Mouse (Mus musculus) limb, embryonic 14.5 days (tissue): ENCODE data around the gene Pfkfb4. TPM values are rescaled to one million over a fixed set of nuclear protein-coding genes. Genes with fewer than 3 reads are reported as not detected.

Experiments
- ATAC-seq: fragments of 200-750 bp; cut with Nextera tagmentation; 2 replicates; pipeline ENCODE4 v1.8.0; 2017; ENCODE audit warnings: low read depth, moderate number of reproducible peaks, moderate TSS enrichment; ENCODE audit not compliant: low FRiP score
- DNase-seq: peaks from one replicate; pipeline ENCODE4 v3.0.0-alpha.2; 2015; ENCODE audit warnings: low spot score
- H3K27ac ChIP-seq: fragments of 300-500 bp; sonication (generic); replicated peaks from 2 replicates; pipeline ENCODE4 v1.5.1; 2014; ENCODE audit warnings: low read depth, mild to moderate bottlenecking, low read length, moderate library complexity, mixed read lengths
- H3K27me3 ChIP-seq: fragments of 300-500 bp; sonication (generic); 2 replicates; pipeline ENCODE4 v1.6.1; 2014; ENCODE audit warnings: low read length, mixed read lengths; ENCODE audit not compliant: control insufficient read depth, insufficient read depth
- H3K36me3 ChIP-seq: fragments of 300-500 bp; sonication (generic); 2 replicates; pipeline ENCODE4 v1.6.1; 2014; ENCODE audit warnings: mild to moderate bottlenecking, low read length, moderate library complexity, mixed read lengths; ENCODE audit not compliant: control insufficient read depth, insufficient read depth
- H3K4me1 ChIP-seq: fragments of 300-500 bp; sonication (generic); 2 replicates; pipeline ENCODE4 v1.6.1; 2014; ENCODE audit warnings: antibody characterized with exemption, low read length, mixed read lengths; ENCODE audit not compliant: control insufficient read depth, insufficient read depth
- H3K4me2 ChIP-seq: fragments of 300-500 bp; sonication (generic); replicated peaks from 2 replicates; pipeline ENCODE4 v1.6.1; 2014; ENCODE audit warnings: low read depth, mild to moderate bottlenecking, low read length, moderate library complexity; ENCODE audit not compliant: severe bottlenecking
- H3K4me3 ChIP-seq: fragments of 300-500 bp; sonication (generic); replicated peaks from 2 replicates; pipeline ENCODE4 v1.5.1; 2014; ENCODE audit warnings: low read length
- H3K9ac ChIP-seq: fragments of 300-500 bp; sonication (generic); 2 replicates; pipeline ENCODE4 v1.6.1; 2014; ENCODE audit warnings: mild to moderate bottlenecking, low read depth, low read length, moderate library complexity; ENCODE audit not compliant: severe bottlenecking
- H3K9me3 ChIP-seq: fragments of 300-500 bp; sonication (generic); 2 replicates; pipeline ENCODE4 v1.6.1; 2016; ENCODE audit warnings: low read length; ENCODE audit not compliant: control insufficient read depth
- POLR2A ChIP-seq: fragments of 200-500 bp; IDR thresholded peaks from 2 replicates; pipeline ENCODE4 v1.8.0; 2012; ENCODE audit warnings: inconsistent platforms, mild to moderate bottlenecking, moderate library complexity, borderline replicate concordance; ENCODE audit not compliant: insufficient read depth, insufficient read length; ENCODE audit errors: extremely low read depth
- WGBS: fragments of 180-500 bp; shearing (Covaris S2); extraction: QIAGEN DNeasy Blood & Tissue Kit; methylation state at CpG from one replicate; pipeline ENCODE4 v1.1.7; 2014; 5-methylcytosine and 5-hydroxymethylcytosine counted together
- microRNA counts: library from miRNA; unstranded; fragments of <30 nt; microRNA quantifications from one replicate; lab custom pipeline; 2016
- microRNA-seq: library from miRNA; unstranded; fragments of <30 nt; microRNA quantifications from one replicate; pipeline ENCODE4, GENCODE M21; 2016
- polyA plus RNA-seq, 2 experiments: library from polyadenylated mRNA; depleted of rRNA in 1 of 2; stranded (reverse) in 1 of 2; unstranded in 1 of 2; fragments of >200 nt; fragmentation: Nextera tagmentation in 1 of 2; extraction: Ambion mirVana in 1 of 2; gene quantifications; 2 replicates each; pipeline versions ENCODE4 v1.2.1 to v1.2.3; 2012 to 2014

Pfkfb4 gene
- polyA plus RNA-seq, 2 experiments: 9.1 to 14.5 TPM

- no peak for DNase-seq
- 97% methylated on average over 3 of the region's 3 CpGs for WGBS
- Histone ChIP-seq H3K4me2 (no peak overlapping the region), H3K9me3 (no peaks in the 10 kb centered on the region), H3K4me3 (no peak overlapping the region), H3K27ac (no peak overlapping the region), H3K4me1 (peaks cover 5% of the 10 kb centered on the region; the same call in 1 of the 2 replicates), H3K27me3 (no peaks in the 10 kb centered on the region), H3K9ac (no peak overlapping the region), H3K36me3 (peaks cover 86% of the 10 kb centered on the region)
- no peak for ATAC-seq
- no peak for TF ChIP-seq POLR2A
Measured at GRCm38 (mm10) chr9:109068095-109068735, 76.6 kb downstream of the Pfkfb4 start.

- DNase-seq (peak; percentile 89), ATAC-seq (peak; percentile 98)
- Histone ChIP-seq H3K4me1 (peaks cover 9% of the 10 kb centered on the region), H3K36me3 (peaks cover 35% of the 10 kb centered on the region), H3K27ac (peak within 1 kb of the TSS; percentile 76), H3K9me3 (no peaks in the 10 kb centered on the region), H3K27me3 (no peaks in the 10 kb centered on the region), H3K9ac (peak within 1 kb of the TSS; percentile 86), H3K4me2 (peak within 1 kb of the TSS; percentile 89), H3K4me3 (peak within 1 kb of the TSS; percentile 84)
- WGBS: under 1% methylated on average over 57 of the region's 57 CpGs
- peak; percentile 67; the same call in 1 of the 2 replicates for TF ChIP-seq POLR2A
Measured at GRCm38 (mm10) chr9:109073661-109074573, 82.3 kb downstream of the Pfkfb4 start, which contains the start of gene Atrip. TSS of gene Atrip (minus strand) at chr9:109074124.

DNA sequence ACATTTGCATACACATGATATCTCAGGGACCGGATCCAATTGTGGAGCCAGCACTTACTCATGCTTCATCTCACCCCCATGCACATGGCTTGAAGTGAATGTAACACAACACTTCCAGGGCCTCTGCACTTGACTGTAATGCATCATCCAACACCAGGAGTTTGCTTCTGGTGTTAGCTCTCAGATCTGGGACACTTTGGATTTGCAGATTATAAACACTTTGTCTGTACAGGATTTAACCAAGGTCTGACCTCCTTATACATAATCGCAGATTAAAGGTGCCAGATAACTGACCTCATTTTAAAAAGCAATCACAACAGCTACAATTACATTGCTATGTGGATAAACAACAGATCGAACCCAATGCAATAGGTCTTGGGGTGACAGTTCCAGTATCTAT, 88.9 kb downstream of the Pfkfb4 start:
- Histone ChIP-seq H3K4me2 (no peak overlapping the region), H3K4me3 (peak overlapping the region; percentile 74; the same call in 1 of the 2 replicates), H3K27me3 (no peaks in the 10 kb centered on the region), H3K27ac (no peak overlapping the region), H3K9ac (no peak overlapping the region), H3K36me3 (peaks cover 14% of the 10 kb centered on the region), H3K4me1 (peaks cover 5% of the 10 kb centered on the region; the same call in 1 of the 2 replicates), H3K9me3 (no peaks in the 10 kb centered on the region)
- WGBS: 97% methylated on average over 3 of the region's 3 CpGs
- ATAC-seq: no peak
- no peak for TF ChIP-seq POLR2A
- DNase-seq: no peak

DNA sequence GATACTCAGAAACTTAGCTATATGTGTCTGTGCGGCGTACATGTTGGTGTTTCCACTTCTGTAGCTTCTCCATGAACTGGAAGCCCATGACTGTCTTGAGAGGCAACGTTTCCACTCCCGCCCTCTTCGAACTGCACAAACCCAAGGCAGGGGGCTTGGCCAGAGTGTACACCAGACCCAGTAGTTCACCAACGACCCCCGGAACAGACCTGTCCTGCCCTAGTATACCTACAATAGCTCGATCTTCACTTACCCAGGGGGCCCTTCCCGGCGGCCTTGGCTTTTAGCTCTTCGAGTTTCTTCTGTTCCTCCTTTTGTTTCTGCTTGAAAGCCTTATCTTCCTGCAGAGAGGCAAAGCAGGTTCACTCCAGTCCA, 90.2 kb downstream of the Pfkfb4 start:
- H3K27me3 ChIP-seq: no peaks in the 10 kb centered on the region
- peaks cover 5% of the 10 kb centered on the region; the same call in 1 of the 2 replicates for H3K4me1 ChIP-seq
- ATAC-seq (no peak), DNase-seq (no peak)
- H3K9ac ChIP-seq: peak overlapping the region; percentile 80
- no peaks in the 10 kb centered on the region for H3K9me3 ChIP-seq
- 0 out of 2 replicates have a peak overlapping the region, but pooled peaks have one; percentile 45 for H3K27ac ChIP-seq
- peaks cover 14% of the 10 kb centered on the region for H3K36me3 ChIP-seq
- WGBS: 7% methylated on average over 11 of the region's 11 CpGs
- no peak for TF ChIP-seq POLR2A
- peak overlapping the region; percentile 74 for H3K4me3 ChIP-seq
- H3K4me2 ChIP-seq: peak overlapping the region; percentile 74

MicroRNA genes within 50 kb of the gene (microRNA counts, 519-probe panel; counts per million panel counts)
- not detected for microRNA mmu-miR-711 (lab: Ali Mortazavi, UCI)

Small RNAs within 50 kb of the gene (microRNA-seq; reads per million reads assigned to microRNA genes)
- gene Mir711: not detected

Other genes starting within 250 kb of the Pfkfb4 start
- 265 and 285 TPM in 2 replicates for gene Ip6k2, start 208.0 kb upstream of the Pfkfb4 start, polyA plus RNA-seq (2012; rRNA removed)
- gene Ip6k2, start 208.0 kb upstream of the Pfkfb4 start, polyA plus RNA-seq (2014; fragmentation: Nextera tagmentation; extraction: Ambion mirVana): 119 and 126 TPM in 2 replicates
- gene Nckipsd, start 183.4 kb upstream of the Pfkfb4 start, polyA plus RNA-seq (2012; rRNA removed): 24.0 and 30.1 TPM in 2 replicates
- gene Nckipsd, start 183.4 kb upstream of the Pfkfb4 start, polyA plus RNA-seq (2014; fragmentation: Nextera tagmentation; extraction: Ambion mirVana): 14.0 and 17.2 TPM in 2 replicates
- gene Celsr3, start 165.5 kb upstream of the Pfkfb4 start, polyA plus RNA-seq (2012; rRNA removed): 0.36 and 0.37 TPM in 2 replicates
- gene Celsr3, start 165.5 kb upstream of the Pfkfb4 start, polyA plus RNA-seq (2014; fragmentation: Nextera tagmentation; extraction: Ambion mirVana): 0.07 and 0.12 TPM in 2 replicates
- 28.8 and 35.8 TPM in 2 replicates for gene Slc26a6, start 138.5 kb upstream of the Pfkfb4 start, polyA plus RNA-seq (2012; rRNA removed)
- 14.5 and 21.5 TPM in 2 replicates for gene Slc26a6, start 138.5 kb upstream of the Pfkfb4 start, polyA plus RNA-seq (2014; fragmentation: Nextera tagmentation; extraction: Ambion mirVana)
- 0.24 and 0.44 TPM in 2 replicates for gene Tmem89, start 77.2 kb upstream of the Pfkfb4 start, polyA plus RNA-seq (2012; rRNA removed)
- 0.22 TPM in 1 of 2 replicates, not detected in the other for gene Tmem89, start 77.2 kb upstream of the Pfkfb4 start, polyA plus RNA-seq (2014; fragmentation: Nextera tagmentation; extraction: Ambion mirVana)
- gene Uqcrc1, start 55.1 kb upstream of the Pfkfb4 start, polyA plus RNA-seq (2012; rRNA removed): 347 and 412 TPM in 2 replicates
- gene Uqcrc1, start 55.1 kb upstream of the Pfkfb4 start, polyA plus RNA-seq (2014; fragmentation: Nextera tagmentation; extraction: Ambion mirVana): 455 and 465 TPM in 2 replicates
- 44.6 and 49.9 TPM in 2 replicates for gene Col7a1, start 38.2 kb upstream of the Pfkfb4 start, polyA plus RNA-seq (2012; rRNA removed)
- 17.5 and 25.9 TPM in 2 replicates for gene Col7a1, start 38.2 kb upstream of the Pfkfb4 start, polyA plus RNA-seq (2014; fragmentation: Nextera tagmentation; extraction: Ambion mirVana)
- gene Ucn2, start 5.8 kb upstream of the Pfkfb4 start, polyA plus RNA-seq (2012; rRNA removed): 6.2 and 6.5 TPM in 2 replicates
- 1.0 and 1.5 TPM in 2 replicates for gene Ucn2, start 5.8 kb upstream of the Pfkfb4 start, polyA plus RNA-seq (2014; fragmentation: Nextera tagmentation; extraction: Ambion mirVana)
- 150 and 245 TPM in 2 replicates for gene Shisa5, start 46.8 kb downstream of the Pfkfb4 start, polyA plus RNA-seq (2012; rRNA removed)
- gene Shisa5, start 46.8 kb downstream of the Pfkfb4 start, polyA plus RNA-seq (2014; fragmentation: Nextera tagmentation; extraction: Ambion mirVana): 82.4 and 86.7 TPM in 2 replicates
- gene Trex1, start 68.0 kb downstream of the Pfkfb4 start, polyA plus RNA-seq (2012; rRNA removed): 33.5 and 50.8 TPM in 2 replicates
- 12.5 and 13.7 TPM in 2 replicates for gene Trex1, start 68.0 kb downstream of the Pfkfb4 start, polyA plus RNA-seq (2014; fragmentation: Nextera tagmentation; extraction: Ambion mirVana)
- gene Atrip, start 82.3 kb downstream of the Pfkfb4 start, polyA plus RNA-seq (2012; rRNA removed): 30.5 and 40.3 TPM in 2 replicates
- gene Atrip, start 82.3 kb downstream of the Pfkfb4 start, polyA plus RNA-seq (2014; fragmentation: Nextera tagmentation; extraction: Ambion mirVana): 22.2 and 25.1 TPM in 2 replicates
- gene Ccdc51, start 90.7 kb downstream of the Pfkfb4 start, polyA plus RNA-seq (2012; rRNA removed): 9.0 and 9.1 TPM in 2 replicates
- gene Ccdc51, start 90.7 kb downstream of the Pfkfb4 start, polyA plus RNA-seq (2014; fragmentation: Nextera tagmentation; extraction: Ambion mirVana): 13.5 and 15.3 TPM in 2 replicates
- gene Tma7, start 90.8 kb downstream of the Pfkfb4 start, polyA plus RNA-seq (2012; rRNA removed): 122 and 191 TPM in 2 replicates
- 658 and 664 TPM in 2 replicates for gene Tma7, start 90.8 kb downstream of the Pfkfb4 start, polyA plus RNA-seq (2014; fragmentation: Nextera tagmentation; extraction: Ambion mirVana)
- gene Plxnb1, start 103.6 kb downstream of the Pfkfb4 start, polyA plus RNA-seq (2012; rRNA removed): 31.0 and 36.8 TPM in 2 replicates
- 8.2 and 10.0 TPM in 2 replicates for gene Plxnb1, start 103.6 kb downstream of the Pfkfb4 start, polyA plus RNA-seq (2014; fragmentation: Nextera tagmentation; extraction: Ambion mirVana)
- gene Fbxw21, start 170.3 kb downstream of the Pfkfb4 start, polyA plus RNA-seq (2012; rRNA removed): not detected in 2 replicates
- gene Fbxw21, start 170.3 kb downstream of the Pfkfb4 start, polyA plus RNA-seq (2014; fragmentation: Nextera tagmentation; extraction: Ambion mirVana): not detected in 2 replicates
- gene Fbxw13, start 204.2 kb downstream of the Pfkfb4 start, polyA plus RNA-seq (2012; rRNA removed): not detected in 2 replicates
- gene Fbxw13, start 204.2 kb downstream of the Pfkfb4 start, polyA plus RNA-seq (2014; fragmentation: Nextera tagmentation; extraction: Ambion mirVana): not detected in 2 replicates
- gene Fbxw20, start 243.0 kb downstream of the Pfkfb4 start, polyA plus RNA-seq (2012; rRNA removed): not detected in 2 replicates
- gene Fbxw20, start 243.0 kb downstream of the Pfkfb4 start, polyA plus RNA-seq (2014; fragmentation: Nextera tagmentation; extraction: Ambion mirVana): not detected in 2 replicates